ENCODE assay signal across 9 mouse cellular contexts in the genomic region with DNA sequence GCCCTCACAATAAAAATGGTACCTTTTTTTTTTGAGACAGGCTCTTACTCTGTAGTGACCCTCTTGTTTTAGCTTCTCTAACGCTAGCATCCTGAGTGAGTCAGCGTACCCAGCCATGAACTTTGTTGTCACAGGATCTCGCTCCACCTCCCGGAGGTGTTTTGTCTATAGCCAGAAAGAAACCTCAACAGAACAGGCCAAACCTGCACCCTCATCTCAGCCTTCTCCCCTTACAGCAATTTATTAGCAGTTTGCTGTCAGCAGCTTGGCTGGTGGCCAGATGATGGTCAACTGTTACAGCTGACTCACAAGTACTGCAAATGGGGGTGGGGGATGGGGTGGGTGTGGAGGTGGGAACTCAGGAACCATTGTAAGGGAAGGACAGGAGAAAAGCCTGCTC. TPM values are rescaled to one million over a fixed set of nuclear protein-coding genes. Genes with fewer than 3 reads are reported as not detected.
A peak's percentile ranks its signal among the peaks of the same experiment; 100 is the strongest.
DNase-seq lines count a peak whose midpoint lies in the region; ATAC-seq lines count a peak whose summit lies in the region.
"Had no signal": no experiment of that assay in that cellular context is flagged by ENCODE, and none has a peak within 500 bp of the region (broad histone marks: within the 10 kb centered on the region; RNA-seq: fewer than 3 reads in every experiment).

No protein-coding gene starts in this region.

- H3K9me3 ChIP-seq in embryonic facial prominence, embryonic 15.5 days (replicated peaks) = no peaks in the 10 kb centered on the region; the same call in 1 of the 2 replicates
- peaks cover 97% of the 10 kb centered on the region for H3K9me3 ChIP-seq in midbrain, embryonic 10.5 days (replicated peaks)

- DNase-seq in layer of hippocampus, postnatal 10 days (ENCODE audit: low spot score in 2 of 2) = peak; percentile 69 to 72
- DNase-seq in layer of hippocampus, adult 9-11 months = no peak
- peak; percentile 66 for DNase-seq in R1 (ENCODE audit: low read depth, low spot score)
- DNase-seq in spleen, postnatal 14 days (ENCODE audit: low spot score in 2 of 2) = no peak
- no peak for DNase-seq in midbrain, embryonic 10.5 days (ENCODE audit: low spot score)

- no peak overlapping the region for H3K4me2 ChIP-seq in embryonic facial prominence, embryonic 15.5 days (replicated peaks)

- H3K27me3 ChIP-seq in embryonic facial prominence, embryonic 15.5 days = no peaks in the 10 kb centered on the region
- H3K27me3 ChIP-seq in midbrain, embryonic 10.5 days (ENCODE audit: low read depth, poor library complexity, severe bottlenecking) = no peaks in the 10 kb centered on the region

- no peak overlapping the region for H3K9ac ChIP-seq in embryonic facial prominence, embryonic 15.5 days

- ATAC-seq in embryonic facial prominence, embryonic 15.5 days (ENCODE audit: insufficient number of reproducible peaks, low FRiP score, low TSS enrichment, low read depth) = peak; percentile 20
- ATAC-seq in neutrophil, adult 5-6 weeks (ENCODE audit: extremely low read depth, insufficient number of reproducible peaks, low FRiP score, poor library complexity, severe bottlenecking) = peak; percentile 10

- 66% methylated on average over 4 of the region's 4 CpGs for WGBS in embryonic facial prominence, embryonic 15.5 days
- 94% methylated on average over 4 of the region's 4 CpGs for WGBS in midbrain, embryonic 10.5 days

- no peak overlapping the region for H3K4me3 ChIP-seq in embryonic facial prominence, embryonic 15.5 days (replicated peaks)
- H3K4me3 ChIP-seq in midbrain, embryonic 10.5 days = no peak overlapping the region

- peak overlapping the region; percentile 0; the same call in 1 of the 2 replicates for H3K27ac ChIP-seq in embryonic facial prominence, embryonic 15.5 days (replicated peaks)
- no peak overlapping the region for H3K27ac ChIP-seq in midbrain, embryonic 10.5 days (replicated peaks)
- H3K27ac ChIP-seq: macrophage had no signal

- peaks cover 79% of the 10 kb centered on the region for H3K36me3 ChIP-seq in embryonic facial prominence, embryonic 15.5 days
- H3K36me3 ChIP-seq in midbrain, embryonic 10.5 days = peaks cover 81% of the 10 kb centered on the region

- peaks cover 9% of the 10 kb centered on the region for H3K4me1 ChIP-seq in embryonic facial prominence, embryonic 15.5 days
- no peaks in the 10 kb centered on the region for H3K4me1 ChIP-seq in midbrain, embryonic 10.5 days

RNA-seq across cellular contexts. Expression of gene Hjurp, which starts 15.2 kb away (rescaled TPM):
- 10 to 100 TPM; 44.8 to 49.1 TPM for total RNA-seq in layer of hippocampus, postnatal 10 days (2021)
- 153 and 161 TPM in 2 replicates for polyA plus RNA-seq in embryonic facial prominence, embryonic 15.5 days (2015; fragmentation: Nextera tagmentation; extraction: Ambion mirVana)
- 72.4 and 80.5 TPM in 2 replicates for total RNA-seq in neutrophil, adult 5-6 weeks (2017)
- polyA plus RNA-seq in midbrain, embryonic 10.5 days (2016; fragmentation: Nextera tagmentation; extraction: Ambion mirVana) = 213 and 222 TPM in 2 replicates

RNA-seq across cellular contexts. Expression of gene Trpm8, which starts 15.2 kb away (rescaled TPM):
- under 1 TPM; 0.51 to 0.71 TPM for total RNA-seq in layer of hippocampus, postnatal 10 days (2021)
- 0.05 TPM in 1 of 2 replicates, not detected in the other for polyA plus RNA-seq in embryonic facial prominence, embryonic 15.5 days (2015; fragmentation: Nextera tagmentation; extraction: Ambion mirVana)
- total RNA-seq in neutrophil, adult 5-6 weeks (2017) = not detected in 2 replicates
- not detected in 2 replicates for polyA plus RNA-seq in midbrain, embryonic 10.5 days (2016; fragmentation: Nextera tagmentation; extraction: Ambion mirVana)
- polyA plus RNA-seq: embryonic facial prominence, embryonic 11.5 days; macrophage had no signal

RNA-seq across cellular contexts. Expression of gene Mroh2a, which starts 35.5 kb away (rescaled TPM):
- total RNA-seq in layer of hippocampus, postnatal 10 days (2021) = under 1 TPM; 0.07 to 0.87 TPM
- polyA plus RNA-seq in embryonic facial prominence, embryonic 15.5 days (2015; fragmentation: Nextera tagmentation; extraction: Ambion mirVana) = 0.98 and 1.4 TPM in 2 replicates
- total RNA-seq in neutrophil, adult 5-6 weeks (2017) = 0.35 and 0.49 TPM in 2 replicates
- 0.91 and 1.3 TPM in 2 replicates for polyA plus RNA-seq in midbrain, embryonic 10.5 days (2016; fragmentation: Nextera tagmentation; extraction: Ambion mirVana)

RNA-seq across cellular contexts. Expression of gene Ugt1a1, which starts 50.5 kb away (rescaled TPM):
- not detected for total RNA-seq in layer of hippocampus, postnatal 10 days (2021)
- polyA plus RNA-seq in embryonic facial prominence, embryonic 15.5 days (2015; fragmentation: Nextera tagmentation; extraction: Ambion mirVana) = 2.0 and 2.2 TPM in 2 replicates
- 1.1 and 3.5 TPM in 2 replicates for total RNA-seq in neutrophil, adult 5-6 weeks (2017)
- polyA plus RNA-seq in midbrain, embryonic 10.5 days (2016; fragmentation: Nextera tagmentation; extraction: Ambion mirVana) = not detected in 2 replicates
- polyA plus RNA-seq: embryonic facial prominence, embryonic 11.5 days; macrophage had no signal

RNA-seq across cellular contexts. Expression of gene Dnajb3, which starts 56.7 kb away (rescaled TPM):
- total RNA-seq in layer of hippocampus, postnatal 10 days (2021) = 1 to 10 TPM; 3.2 to 5.4 TPM
- polyA plus RNA-seq in embryonic facial prominence, embryonic 15.5 days (2015; fragmentation: Nextera tagmentation; extraction: Ambion mirVana) = 9.4 and 10.8 TPM in 2 replicates
- not detected in 2 replicates for total RNA-seq in neutrophil, adult 5-6 weeks (2017)
- polyA plus RNA-seq in midbrain, embryonic 10.5 days (2016; fragmentation: Nextera tagmentation; extraction: Ambion mirVana) = 10.7 and 11.1 TPM in 2 replicates
- polyA plus RNA-seq: macrophage had no signal

Comparison
In these comparisons a context has a peak if more than half of its experiments do, and no peak if none do; other contexts are left out.
1. DNase-seq: peak in layer of hippocampus, postnatal 10 days (2 of 2) and R1 (single experiment); none in layer of hippocampus, adult 9-11 months (single experiment), spleen, postnatal 14 days (0 of 2) and midbrain, embryonic 10.5 days (single experiment).